15 mouse cellular contexts compared by ENCODE assay signal in the genomic region with DNA sequence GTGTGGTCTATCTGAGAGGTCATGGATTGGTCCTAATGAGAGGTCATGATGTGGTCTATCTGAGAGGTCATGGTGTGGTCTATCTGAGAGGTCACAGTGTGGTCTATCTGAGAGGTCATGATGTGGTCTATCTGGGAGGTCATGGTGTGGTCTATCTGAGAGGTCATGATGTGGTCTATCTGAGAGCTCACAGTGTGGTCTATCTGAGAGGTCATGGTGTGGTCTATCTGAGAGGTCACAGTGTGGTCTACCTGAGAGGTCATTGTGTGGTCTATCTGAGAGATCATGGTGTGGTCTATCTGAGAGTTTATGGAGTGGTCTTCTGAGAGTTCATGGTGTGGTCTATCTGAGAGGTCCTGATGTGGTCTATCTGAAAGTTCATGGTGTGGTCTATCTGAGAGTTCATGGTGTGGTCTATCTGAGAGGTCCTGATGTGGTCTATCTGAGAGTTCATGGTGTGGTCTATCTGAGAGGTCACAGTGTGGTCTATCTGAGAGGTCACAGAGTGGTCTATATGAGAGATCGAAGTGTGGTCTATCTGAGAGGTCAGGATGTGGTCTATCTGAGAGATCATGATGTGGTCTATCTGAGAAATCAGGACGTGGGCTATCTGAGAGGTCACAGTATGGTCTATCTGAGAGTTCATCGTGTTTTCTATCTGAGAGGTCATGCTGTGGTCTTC. TPM values are rescaled to one million over a fixed set of nuclear protein-coding genes. Genes with fewer than 3 reads are reported as not detected.
A peak's percentile ranks its signal among the peaks of the same experiment; 100 is the strongest.
DNase-seq lines count a peak whose midpoint lies in the region; ATAC-seq lines count a peak whose summit lies in the region.
"Not testable (repeated sequence)": the region's sequence is repeated elsewhere in the genome, so short reads cannot be mapped to it uniquely, and the experiment has no call there.
"Had no signal": no experiment of that assay in that cellular context is flagged by ENCODE, and none has a peak within 500 bp of the region (broad histone marks: within the 10 kb centered on the region; RNA-seq: fewer than 3 reads in every experiment).

No protein-coding gene starts in this region.

- not testable (repeated sequence) for H3K36me3 ChIP-seq in embryonic facial prominence, embryonic 12.5 days; heart, embryonic 11.5 days (ENCODE audit: control insufficient read depth, insufficient read depth, low read length); hindbrain, embryonic 12.5 days; kidney, embryonic 15.5 days; liver, embryonic 12.5 days; lung, embryonic 16.5 days (ENCODE audit: control insufficient read depth, insufficient read depth, low read length); midbrain, embryonic 14.5 days (ENCODE audit: control insufficient read depth, insufficient read depth, low read length); stomach, embryonic 15.5 days

- H3K9ac ChIP-seq in embryonic facial prominence, embryonic 12.5 days; heart, embryonic 11.5 days (ENCODE audit: low read depth, low read length); hindbrain, embryonic 12.5 days; kidney, embryonic 15.5 days; liver, embryonic 12.5 days; lung, embryonic 16.5 days (ENCODE audit: low read length); midbrain, embryonic 14.5 days (replicated peaks; ENCODE audit: low read length); stomach, embryonic 15.5 days: not testable (repeated sequence)

- H3K4me3 ChIP-seq in embryonic facial prominence, embryonic 12.5 days; heart, embryonic 11.5 days (ENCODE audit: low read depth, low read length); hindbrain, embryonic 12.5 days; kidney, embryonic 15.5 days (replicated peaks); liver, embryonic 12.5 days; lung, embryonic 16.5 days (ENCODE audit: low read length); midbrain, embryonic 14.5 days (replicated peaks; ENCODE audit: low read depth, low read length); stomach, embryonic 15.5 days (replicated peaks): not testable (repeated sequence)

- not testable (repeated sequence) for H3K4me1 ChIP-seq in embryonic facial prominence, embryonic 12.5 days; heart, embryonic 11.5 days (ENCODE audit: control insufficient read depth, insufficient read depth, low read length); hindbrain, embryonic 12.5 days; kidney, embryonic 15.5 days; liver, embryonic 12.5 days; lung, embryonic 16.5 days (replicated peaks; ENCODE audit: control insufficient read depth, insufficient read depth, low read length); midbrain, embryonic 14.5 days (ENCODE audit: control insufficient read depth, insufficient read depth, low read length); stomach, embryonic 15.5 days

- H3K27ac ChIP-seq in embryonic facial prominence, embryonic 12.5 days; heart, embryonic 11.5 days (ENCODE audit: low read depth, low read length); hindbrain, embryonic 12.5 days; kidney, embryonic 15.5 days; liver, embryonic 12.5 days; lung, embryonic 16.5 days (ENCODE audit: low read length); midbrain, embryonic 14.5 days (replicated peaks; ENCODE audit: low read depth, low read length); stomach, embryonic 15.5 days: not testable (repeated sequence)

- H3K4me2 ChIP-seq in embryonic facial prominence, embryonic 12.5 days (replicated peaks); heart, embryonic 11.5 days; hindbrain, embryonic 12.5 days (replicated peaks); kidney, embryonic 15.5 days; liver, embryonic 12.5 days; lung, embryonic 16.5 days (ENCODE audit: low read depth, low read length); midbrain, embryonic 14.5 days (ENCODE audit: low read length); stomach, embryonic 15.5 days: not testable (repeated sequence)

- not testable (repeated sequence) for H3K27me3 ChIP-seq in embryonic facial prominence, embryonic 12.5 days; heart, embryonic 11.5 days (ENCODE audit: control insufficient read depth, insufficient read depth, low read length); hindbrain, embryonic 12.5 days; kidney, embryonic 15.5 days; liver, embryonic 12.5 days (replicated peaks); lung, embryonic 16.5 days (ENCODE audit: control insufficient read depth, insufficient read depth, low read depth, low read length); midbrain, embryonic 14.5 days (ENCODE audit: control insufficient read depth, insufficient read depth, low read length); stomach, embryonic 15.5 days (replicated peaks)

- ATAC-seq in embryonic facial prominence, embryonic 12.5 days (ENCODE audit: insufficient number of reproducible peaks, insufficient read depth, low FRiP score, low TSS enrichment) = peak; percentile 90
- peak; percentile 69; the same call in 1 of the 2 replicates for ATAC-seq in heart, embryonic 11.5 days (replicated peaks; ENCODE audit: insufficient number of reproducible peaks, low FRiP score, low TSS enrichment)
- peak; percentile 85 for ATAC-seq in hindbrain, embryonic 12.5 days (ENCODE audit: low FRiP score)
- ATAC-seq in kidney, embryonic 15.5 days (replicated peaks; ENCODE audit: low FRiP score) = peak; percentile 84
- ATAC-seq in liver, embryonic 12.5 days = peak; percentile 71
- 0 out of 2 replicates have a peak, but pooled peaks have one; percentile 20 for ATAC-seq in lung, embryonic 16.5 days (ENCODE audit: low read depth)
- ATAC-seq in midbrain, embryonic 14.5 days (ENCODE audit: low FRiP score, low TSS enrichment) = peak; percentile 83
- peak; percentile 75 for ATAC-seq in stomach, embryonic 15.5 days (ENCODE audit: insufficient read depth, low FRiP score, low read depth)

- 67% methylated on average over 3 of the region's 3 CpGs for WGBS in embryonic facial prominence, embryonic 12.5 days
- 63% methylated on average over 3 of the region's 3 CpGs for WGBS in heart, embryonic 11.5 days (ENCODE audit: insufficient replicate concordance)
- 69% methylated on average over 3 of the region's 3 CpGs for WGBS in hindbrain, embryonic 12.5 days
- 74% methylated on average over 3 of the region's 3 CpGs for WGBS in kidney, embryonic 15.5 days
- 43% methylated on average over 3 of the region's 3 CpGs for WGBS in liver, embryonic 12.5 days (ENCODE audit: insufficient replicate concordance)
- 59% methylated on average over 3 of the region's 3 CpGs for WGBS in lung, embryonic 16.5 days
- 62% methylated on average over 3 of the region's 3 CpGs for WGBS in midbrain, embryonic 14.5 days
- 62% methylated on average over 3 of the region's 3 CpGs for WGBS in stomach, embryonic 15.5 days

- not testable (repeated sequence) for H3K9me3 ChIP-seq in embryonic facial prominence, embryonic 12.5 days; heart, embryonic 11.5 days (replicated peaks; ENCODE audit: control insufficient read depth, low read length); kidney, embryonic 15.5 days (replicated peaks); liver, embryonic 12.5 days (replicated peaks); lung, embryonic 16.5 days (ENCODE audit: control insufficient read depth, low read length); midbrain, embryonic 14.5 days (ENCODE audit: control insufficient read depth, low read length); stomach, embryonic 15.5 days
- peaks cover 10% of the 10 kb centered on the region for H3K9me3 ChIP-seq in hindbrain, embryonic 12.5 days (replicated peaks)

- not testable (repeated sequence) for DNase-seq in midbrain, embryonic 14.5 days

RNA-seq across cellular contexts. Expression of gene Vmn2r-ps159, which starts 26.0 kb away (rescaled TPM):
- not detected in 2 replicates for polyA plus RNA-seq in embryonic facial prominence, embryonic 12.5 days (2016; fragmentation: Nextera tagmentation; extraction: Ambion mirVana)
- polyA plus RNA-seq in heart, embryonic 11.5 days (2014; fragmentation: Nextera tagmentation; extraction: Ambion mirVana) = not detected in 2 replicates
- not detected in 2 replicates for polyA plus RNA-seq in hindbrain, embryonic 12.5 days (2016; fragmentation: Nextera tagmentation; extraction: Ambion mirVana)
- polyA plus RNA-seq in kidney, embryonic 15.5 days (2015; fragmentation: Nextera tagmentation; extraction: Ambion mirVana) = not detected in 2 replicates
- not detected in 2 replicates for polyA plus RNA-seq in liver, embryonic 12.5 days (2016; fragmentation: Nextera tagmentation; extraction: Ambion mirVana)
- not detected in 2 replicates for polyA plus RNA-seq in lung, embryonic 16.5 days (2015; fragmentation: Nextera tagmentation; extraction: Ambion mirVana)
- polyA plus RNA-seq in midbrain, embryonic 14.5 days (2014; fragmentation: Nextera tagmentation; extraction: Ambion mirVana) = not detected in 2 replicates
- polyA plus RNA-seq in stomach, embryonic 15.5 days (2015; fragmentation: Nextera tagmentation; extraction: Ambion mirVana) = not detected in 2 replicates
- polyA plus RNA-seq: forebrain, postnatal 0 days; gonadal fat pad, adult 2 months; heart, embryonic 13.5 days; hindbrain, embryonic 16.5 days; myocyte; thymus, adult 2 months; urinary bladder, adult 2 months had no signal

Comparison
In these comparisons a context has a peak if more than half of its experiments do, and no peak if none do; other contexts are left out.
1. ATAC-seq: peak in every context shown above with its lines; median percentile 90 in embryonic facial prominence, embryonic 12.5 days; 85 in hindbrain, embryonic 12.5 days; 84 in kidney, embryonic 15.5 days; 83 in midbrain, embryonic 14.5 days; 75 in stomach, embryonic 15.5 days; 71 in liver, embryonic 12.5 days; 69 in heart, embryonic 11.5 days; 20 in lung, embryonic 16.5 days.